Mouse (Mus musculus) left cerebral cortex, adult 8-10 months (tissue): ENCODE results near the gene Zmiz1. TPM values are rescaled to one million over a fixed set of nuclear protein-coding genes. Genes with fewer than 3 reads are reported as not detected.

Experiments
- DNase-seq, 2 experiments: peaks; one replicate each; pipeline ENCODE4 v3.0.0; 2022; ENCODE audit warnings: low spot score in 2 of 2
- total RNA-seq, 4 experiments: library from RNA; stranded (reverse); gene quantifications; 2 replicates each; pipeline ENCODE4 v1.2.4; 2022

The Zmiz1 gene
- total RNA-seq, 4 experiments from 2014 or later = 90.1 to 94.2 (median 92.3) TPM

DNA sequence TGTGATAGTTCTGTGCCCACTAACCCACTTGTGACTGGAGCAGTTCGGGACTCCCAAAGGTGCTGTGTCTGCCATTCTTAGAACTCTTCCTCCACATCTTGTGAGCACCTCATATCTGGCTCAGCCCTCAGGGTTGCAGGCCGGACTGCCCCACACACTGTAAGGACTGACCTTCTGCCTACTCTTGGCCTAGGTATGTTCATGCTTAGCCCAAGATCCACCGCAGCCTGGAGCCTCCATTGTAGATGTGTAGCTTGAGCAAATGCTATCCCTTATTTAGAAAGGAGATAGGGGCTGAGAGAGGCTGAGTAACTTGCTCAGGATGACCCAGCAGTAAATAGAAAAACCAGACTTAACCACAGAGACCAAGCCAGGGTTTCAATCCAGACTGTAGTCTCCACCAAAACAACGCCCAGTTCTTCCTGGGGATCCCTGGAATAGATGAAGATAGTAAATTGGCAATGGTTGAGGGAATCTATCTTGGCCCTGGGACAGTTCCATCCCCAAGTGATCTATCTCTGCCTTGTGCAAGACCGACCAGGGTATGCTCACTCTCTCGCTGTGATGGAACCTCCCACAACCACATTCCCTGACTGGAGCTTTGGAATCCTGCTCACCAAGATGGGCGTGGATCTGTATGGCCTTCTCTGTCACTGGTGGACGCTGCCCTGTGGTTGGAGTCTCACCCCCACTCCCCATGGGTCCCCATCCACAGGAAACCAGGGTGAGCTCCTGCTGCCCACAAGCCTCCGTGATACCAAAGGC, 74.8 kb downstream of the Zmiz1 start:
- no peak for DNase-seq

DNA sequence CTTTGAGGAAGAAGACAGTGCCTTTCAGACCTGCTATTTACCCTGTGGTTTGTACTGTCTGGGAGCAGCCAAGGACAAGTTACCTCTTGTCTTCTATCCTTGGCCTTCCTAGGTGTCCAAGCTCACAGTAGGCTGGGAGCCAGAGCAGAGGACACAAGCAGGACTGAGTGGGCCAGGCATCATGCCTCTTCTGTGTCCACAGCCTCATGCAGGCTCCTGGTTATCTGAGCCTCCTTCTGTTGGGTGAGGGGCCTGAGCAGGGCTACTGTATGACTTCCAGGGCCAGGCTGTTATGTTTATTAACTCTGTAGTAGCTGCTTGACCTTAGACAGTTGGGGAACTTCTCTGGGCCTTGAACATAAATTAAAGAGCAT, 75.4 kb downstream of the Zmiz1 start:
- DNase-seq = no peak

- DNase-seq = no peak
Measured at GRCm38 (mm10) chr14:25534918-25535582, 76.1 kb downstream of the Zmiz1 start.

- no peak for DNase-seq
Measured at GRCm38 (mm10) chr14:25535583-25535943, 76.6 kb downstream of the Zmiz1 start.

GRCm38 (mm10) chr14:25536476-25536875, 77.5 kb downstream of the Zmiz1 start:
- no peak for DNase-seq

GRCm38 (mm10) chr14:25537351-25537750, 78.4 kb downstream of the Zmiz1 start:
- no peak for DNase-seq

DNA sequence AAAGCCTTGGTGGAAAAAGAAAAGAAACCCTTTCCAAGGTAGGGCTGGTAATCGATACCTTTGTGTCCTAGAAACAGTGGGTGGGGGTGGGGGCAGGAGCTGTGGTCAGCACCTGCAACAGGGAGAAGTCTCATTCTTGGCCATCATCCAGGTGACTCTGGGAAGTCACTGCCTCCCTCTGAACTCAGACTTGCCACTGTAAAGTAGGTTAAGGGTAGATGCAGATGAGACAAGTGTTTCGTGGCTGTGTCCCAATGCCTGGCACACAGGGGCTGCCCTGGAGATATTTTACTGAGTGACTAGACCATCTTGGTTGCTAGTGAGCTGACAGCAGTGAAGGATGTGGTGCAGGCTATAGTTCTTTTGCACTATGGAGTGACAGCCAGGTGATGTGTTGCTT, 79.5 kb downstream of the Zmiz1 start:
- no peak for DNase-seq

DNA sequence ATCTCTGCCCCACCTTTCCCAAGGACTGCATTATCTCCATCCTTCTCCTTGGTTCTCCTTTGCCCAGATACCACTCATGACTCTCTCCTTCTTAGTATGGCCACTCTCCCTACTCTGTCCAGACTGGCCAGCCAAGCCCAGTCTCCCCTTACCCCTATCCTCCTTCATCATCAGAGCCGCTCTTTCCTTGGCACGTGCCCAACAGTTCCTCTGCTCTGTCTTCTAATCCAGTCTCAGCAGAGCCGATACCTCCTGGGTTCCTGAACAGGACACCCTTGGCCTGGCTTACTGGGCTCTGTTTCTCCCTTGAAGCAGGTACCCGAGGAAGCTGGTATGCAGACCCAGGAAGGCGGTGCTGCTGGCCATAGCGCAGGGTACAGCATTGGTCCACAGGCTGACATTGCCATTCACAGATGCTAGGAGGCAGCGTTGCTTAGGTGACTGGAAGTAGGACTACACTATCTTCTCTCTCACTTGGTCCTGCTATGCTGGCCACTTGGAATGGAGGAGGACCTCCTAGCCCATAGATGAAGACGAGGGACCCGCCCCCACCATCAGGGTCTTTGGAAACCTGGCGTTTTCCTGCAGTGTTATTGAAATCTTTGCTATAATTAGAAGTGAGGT, 80.6 kb downstream of the Zmiz1 start:
- DNase-seq = no peak

GRCm38 (mm10) chr14:25540172-25540571, 81.2 kb downstream of the Zmiz1 start:
- DNase-seq = no peak

- DNase-seq = no peak
Measured at GRCm38 (mm10) chr14:25541213-25541612, 82.2 kb downstream of the Zmiz1 start.

DNA sequence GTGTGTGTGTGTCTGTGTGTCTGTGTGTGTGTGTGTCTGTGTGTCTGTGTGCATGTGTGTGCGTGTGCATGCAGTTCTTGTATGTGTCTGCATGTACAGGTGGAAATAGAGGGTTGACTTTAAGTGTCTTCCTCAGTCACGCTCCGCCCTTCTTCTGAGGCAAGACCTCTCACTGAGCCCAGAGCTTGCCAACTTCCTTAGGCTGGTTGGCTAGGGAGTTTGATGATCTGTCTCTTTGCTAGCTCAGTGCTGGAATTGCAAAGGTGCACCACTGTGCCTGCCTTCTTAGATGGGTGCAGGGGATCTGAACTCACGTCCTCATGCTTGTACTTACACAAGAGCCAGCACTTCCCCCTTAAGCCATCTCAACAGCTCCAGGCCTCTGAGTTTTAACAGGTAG, 84.1 kb downstream of the Zmiz1 start:
- no peak for DNase-seq

GRCm38 (mm10) chr14:25543927-25544326, 84.9 kb downstream of the Zmiz1 start:
- no peak for DNase-seq

DNA sequence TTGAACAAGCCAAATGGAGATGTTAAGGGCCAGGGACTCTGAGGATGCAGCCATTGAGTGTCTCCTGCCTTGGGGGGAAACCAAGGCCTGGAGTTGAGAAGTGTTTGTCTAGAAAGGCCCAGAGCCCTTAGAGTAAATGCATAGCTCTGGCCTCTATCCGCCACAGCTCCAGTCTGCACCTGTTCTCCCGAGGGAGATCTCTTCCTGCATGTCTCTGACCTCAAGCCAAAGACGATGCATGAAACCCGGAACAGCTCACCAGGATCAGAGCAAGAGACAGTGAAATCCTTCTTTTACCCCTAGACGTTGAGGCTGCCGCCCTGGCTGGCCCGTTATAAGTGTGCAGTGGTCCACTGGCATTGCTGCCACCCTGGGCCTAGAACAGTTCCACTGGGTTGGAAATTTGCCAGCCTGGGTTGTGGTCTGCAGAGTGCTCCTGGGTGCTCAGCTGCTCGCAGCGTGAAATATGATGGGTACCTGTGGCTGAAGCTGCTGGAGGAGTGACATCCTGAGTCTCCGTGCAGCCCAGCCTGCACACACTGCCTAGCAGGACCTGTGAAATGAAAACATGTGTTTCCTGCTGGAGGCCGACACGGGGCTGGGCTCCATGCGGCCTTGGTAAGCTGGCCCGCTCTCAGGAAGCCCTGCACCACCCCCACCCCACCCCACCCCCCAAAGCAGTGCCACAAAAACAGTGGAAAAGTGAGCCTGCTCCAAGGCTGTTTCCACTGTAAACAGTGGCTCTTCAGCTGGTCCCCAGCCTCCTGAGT, 88.1 kb downstream of the Zmiz1 start:
- no peak for DNase-seq

GRCm38 (mm10) chr14:25547882-25548281, 88.9 kb downstream of the Zmiz1 start:
- DNase-seq = no peak

DNA sequence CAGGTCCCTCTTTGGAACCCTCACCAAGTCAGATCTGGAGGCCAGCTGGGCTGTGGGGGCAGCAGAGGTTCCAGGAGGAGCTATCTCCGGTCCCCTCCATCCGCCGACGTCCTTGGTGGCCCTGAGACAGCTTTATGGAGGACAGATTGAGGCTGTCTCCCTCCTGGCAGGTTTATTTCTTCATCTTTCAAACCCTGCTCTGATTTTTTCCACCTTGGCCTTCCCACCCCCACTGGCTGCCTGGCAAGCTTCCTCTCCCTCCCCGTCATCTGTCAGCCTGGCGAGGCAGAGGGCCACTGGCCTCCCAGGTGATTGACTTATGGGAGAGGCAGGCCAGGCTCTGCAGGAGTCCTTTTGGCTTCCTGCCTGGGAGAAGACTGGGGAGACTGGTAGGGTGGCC, 89.7 kb downstream of the Zmiz1 start:
- no peak for DNase-seq

DNA sequence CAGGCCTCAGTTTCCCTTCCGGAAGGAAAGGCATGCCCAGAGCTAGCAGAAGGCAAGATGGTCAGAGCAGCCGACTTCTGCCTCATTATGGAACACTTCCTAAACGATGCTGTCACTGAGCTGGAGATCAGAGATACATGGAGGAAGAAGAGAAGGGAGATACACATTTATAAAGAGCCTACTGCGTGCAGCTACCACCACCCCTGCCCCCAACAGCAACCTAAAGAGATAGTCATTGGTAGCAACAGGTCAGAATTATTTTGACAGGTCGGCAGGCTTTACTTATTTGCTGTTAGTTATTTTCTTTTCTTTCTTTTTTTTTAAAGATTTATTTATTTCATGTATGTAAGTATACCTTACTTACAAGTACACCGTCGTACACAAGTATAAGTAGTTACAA, 90.1 kb downstream of the Zmiz1 start:
- no peak for DNase-seq

DNA sequence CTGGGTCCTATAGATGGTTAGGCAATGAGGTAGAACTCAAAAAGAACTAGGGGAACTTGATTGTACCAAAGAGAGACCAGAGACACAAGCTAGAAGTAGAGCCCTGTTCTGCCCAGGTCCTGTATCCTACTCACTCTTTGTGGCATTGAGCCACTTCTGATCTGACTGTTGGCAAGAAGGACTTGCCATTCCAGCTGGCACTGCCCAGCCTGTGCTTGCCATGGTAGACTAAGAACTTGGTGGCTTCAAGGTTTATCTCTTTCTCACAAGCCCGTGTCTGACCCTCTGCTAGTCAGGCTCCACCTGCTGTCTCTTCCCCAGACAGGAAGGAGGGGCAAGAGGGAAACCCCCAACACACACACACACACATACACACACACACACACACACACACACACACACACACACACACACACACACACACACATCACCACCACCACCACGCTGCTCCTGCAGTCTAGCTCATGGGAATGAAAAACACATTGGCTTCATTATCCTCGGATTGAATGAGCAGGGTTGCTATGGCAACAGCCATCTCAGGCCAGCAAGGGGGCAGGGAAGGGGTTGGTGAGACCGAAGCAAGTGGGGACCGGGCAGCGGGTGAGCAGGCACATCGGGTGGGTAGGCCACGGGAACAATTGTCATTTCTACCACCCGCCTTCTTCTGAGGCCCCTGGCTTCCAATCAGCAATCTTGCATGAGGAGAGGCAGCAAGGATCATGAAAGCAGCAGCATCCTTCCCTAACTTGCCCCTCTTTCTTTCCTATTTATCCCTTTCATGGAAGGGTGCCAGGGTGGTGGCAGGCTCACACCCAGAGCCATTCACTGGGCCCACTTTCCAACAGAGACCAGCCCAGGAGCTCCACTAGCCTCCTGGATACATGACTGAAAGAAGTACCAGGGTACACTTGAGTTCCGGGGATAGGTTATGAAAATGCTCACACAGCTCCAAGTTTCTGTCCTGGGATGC, 91.2 kb downstream of the Zmiz1 start:
- DNase-seq = peak; percentile 30 to 72

- no peak for DNase-seq
Measured at GRCm38 (mm10) chr14:25551731-25552130, 92.7 kb downstream of the Zmiz1 start.

DNA sequence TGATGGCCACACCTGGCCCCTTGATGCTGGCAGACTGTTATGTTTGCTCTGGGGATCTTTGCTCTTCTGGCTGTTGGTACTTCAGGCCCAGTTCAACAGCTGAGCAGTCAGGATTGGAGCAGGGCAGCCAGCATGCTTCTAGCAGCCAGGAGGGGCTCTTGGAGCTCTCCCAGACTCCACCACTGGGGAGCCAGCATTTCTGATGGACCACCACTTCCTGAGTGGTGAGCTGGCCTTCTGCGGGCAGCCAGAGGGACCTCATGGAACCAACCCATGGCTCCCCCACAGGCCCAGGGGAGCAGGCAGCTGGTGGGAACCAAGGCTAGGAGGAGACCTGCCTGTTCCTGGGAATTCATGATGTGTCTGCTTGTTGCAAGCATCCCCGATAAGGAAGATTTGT, 94.4 kb downstream of the Zmiz1 start:
- no peak for DNase-seq

DNA sequence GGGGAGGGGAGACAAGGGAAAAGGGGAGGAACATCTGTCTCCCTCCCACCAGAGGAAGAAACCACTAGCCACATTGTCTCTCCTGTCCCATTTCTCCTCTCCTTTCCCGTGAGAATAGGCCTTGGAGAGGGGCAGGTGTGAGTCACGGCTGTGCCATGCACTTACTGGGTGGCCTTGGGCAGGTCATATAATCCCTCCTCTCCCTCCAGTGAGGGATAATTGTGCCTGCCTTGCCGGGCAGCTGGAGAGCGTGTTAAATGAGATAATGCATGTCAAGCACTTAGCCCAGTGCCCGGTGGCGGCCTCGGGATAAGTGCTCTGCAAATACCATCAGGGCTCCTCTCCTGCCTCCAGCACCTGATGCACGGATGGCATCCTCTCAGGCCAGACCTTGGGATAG, 95.8 kb downstream of the Zmiz1 start:
- DNase-seq = no peak

- no peak for DNase-seq
Measured at GRCm38 (mm10) chr14:25555291-25555781, 96.4 kb downstream of the Zmiz1 start.
